Mouse (Mus musculus) hindlimb bud, embryonic 11.5 days (tissue): ENCODE data around the gene Bricd5.

Experiments used
- DNase-seq: peaks from one replicate; pipeline ENCODE4 v3.0.0-alpha.2; 2012; ENCODE audit warnings: low read depth, low spot score; ENCODE audit errors: extremely low spot score

The Bricd5 gene

DNA sequence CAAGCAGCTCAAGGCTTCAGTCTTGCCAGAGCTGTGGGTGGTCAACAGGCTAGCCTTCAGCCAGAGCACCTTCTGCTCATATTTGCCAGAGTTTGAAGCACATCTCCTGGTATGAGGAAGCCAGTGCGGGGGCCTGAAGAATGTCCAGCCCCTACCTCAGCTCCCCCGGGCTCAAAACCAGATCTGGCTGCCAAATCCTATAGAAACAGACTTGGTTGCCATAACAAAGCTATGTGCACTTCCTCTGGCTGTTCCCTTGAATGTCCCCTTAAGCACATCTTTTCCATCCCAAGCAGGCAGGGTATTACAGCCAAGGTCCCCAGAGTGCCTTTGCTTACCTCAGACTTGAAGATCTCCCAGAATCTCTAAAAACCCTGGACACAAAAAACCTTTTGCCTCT, 51.0 kb downstream of the Bricd5 start:
- no peak for DNase-seq
